Mouse (Mus musculus) forebrain, embryonic 10.5 days (tissue): ENCODE measurements around the gene Spop. TPM values are rescaled to one million over a fixed set of nuclear protein-coding genes. Genes with fewer than 3 reads are reported as not detected.
A peak's percentile ranks its signal among the peaks of the same experiment; 100 is the strongest.
"Not testable (repeated sequence)": the region's sequence is repeated elsewhere in the genome, so short reads cannot be mapped to it uniquely, and the experiment has no call there.

ENCODE experiments used
- DNase-seq: peaks from one replicate; pipeline ENCODE4 v3.0.0-alpha.2; 2017; ENCODE audit warnings: low spot score; ENCODE audit errors: extremely low spot score
- H3K27ac ChIP-seq: fragments of 300-500 bp; sonication (generic); 2 replicates; pipeline ENCODE4 v1.5.1; 2016; ENCODE audit warnings: mild to moderate bottlenecking
- H3K27me3 ChIP-seq: fragments of 300-500 bp; sonication (generic); 2 replicates; pipeline ENCODE4 v1.6.1; 2016; ENCODE audit warnings: mild to moderate bottlenecking; ENCODE audit not compliant: poor library complexity, severe bottlenecking
- H3K36me3 ChIP-seq: fragments of 300-500 bp; sonication (generic); replicated peaks from 2 replicates; pipeline ENCODE4 v1.6.1; 2016; ENCODE audit warnings: mild to moderate bottlenecking, moderate library complexity
- H3K4me1 ChIP-seq: fragments of 300-500 bp; sonication (generic); 2 replicates; pipeline ENCODE4 v1.6.1; 2016
- H3K4me3 ChIP-seq: fragments of 300-500 bp; sonication (generic); 2 replicates; pipeline ENCODE4 v1.5.1; 2016; ENCODE audit warnings: mild to moderate bottlenecking, moderate library complexity
- H3K9me3 ChIP-seq: fragments of 300-500 bp; sonication (generic); 2 replicates; pipeline ENCODE4 v1.6.1; 2016; ENCODE audit warnings: mild to moderate bottlenecking, moderate library complexity
- WGBS: fragments of 180-500 bp; shearing (Covaris S2); methylation state at CpG from one replicate; pipeline ENCODE4 v1.1.7; 2016; 5-methylcytosine and 5-hydroxymethylcytosine counted together
- polyA plus RNA-seq: library from polyadenylated mRNA; unstranded; fragments of >200 nt; fragmentation: Nextera tagmentation; extraction: Ambion mirVana; gene quantifications from 2 replicates; pipeline ENCODE4 v1.2.1, GENCODE M21; 2016

The Spop gene
- polyA plus RNA-seq, 1 experiment from 2014 or later = 142 TPM

- Histone ChIP-seq H3K9me3 (no peaks in the 10 kb centered on the region), H3K27me3 (no peaks in the 10 kb centered on the region), H3K4me3 (no peak overlapping the region), H3K4me1 (peaks cover 28% of the 10 kb centered on the region), H3K36me3 (peaks cover 45% of the 10 kb centered on the region), H3K27ac (peak overlapping the region; percentile 44; the same call in 1 of the 2 replicates)
- WGBS = 32% methylated on average over 5 of the region's 5 CpGs
- no peak for DNase-seq
Observed at GRCm38 (mm10) chr11:95393500-95393816, 20.4 kb upstream of the Spop start.

GRCm38 (mm10) chr11:95394112-95394511 is 19.8 kb upstream of the Spop start:
- DNase-seq = no peak

GRCm38 (mm10) chr11:95396548-95396947 is 17.3 kb upstream of the Spop start:
- peaks cover 15% of the 10 kb centered on the region for H3K27me3 ChIP-seq
- H3K4me1 ChIP-seq = peaks cover 28% of the 10 kb centered on the region
- DNase-seq = no peak
- H3K4me3 ChIP-seq = no peak overlapping the region
- H3K27ac ChIP-seq = no peak overlapping the region
- H3K9me3 ChIP-seq = no peaks in the 10 kb centered on the region
- H3K36me3 ChIP-seq = peaks cover 14% of the 10 kb centered on the region
- 73% methylated on average over 1 of the region's 1 CpGs for WGBS

More at GRCm38 (mm10) chr11:95394112-95394511, 19.8 kb upstream of the Spop start:
- WGBS = 71% methylated on average over 5 of the region's 5 CpGs
- H3K4me1 ChIP-seq = peaks cover 28% of the 10 kb centered on the region
- H3K9me3 ChIP-seq = no peaks in the 10 kb centered on the region
- H3K4me3 ChIP-seq = no peak overlapping the region
- H3K36me3 ChIP-seq = peaks cover 38% of the 10 kb centered on the region
- H3K27ac ChIP-seq = no peak overlapping the region
- peaks cover 1% of the 10 kb centered on the region; the same call in 1 of the 2 replicates for H3K27me3 ChIP-seq

- H3K9me3 ChIP-seq = no peaks in the 10 kb centered on the region
- no peak overlapping the region for H3K4me3 ChIP-seq
- 64% methylated on average over 14 of the region's 14 CpGs for WGBS
- peaks cover 15% of the 10 kb centered on the region for H3K27me3 ChIP-seq
- H3K27ac ChIP-seq = no peak overlapping the region
- H3K4me1 ChIP-seq = peaks cover 34% of the 10 kb centered on the region
- DNase-seq = peak; percentile 82
- H3K36me3 ChIP-seq = no peaks in the 10 kb centered on the region
Observed at GRCm38 (mm10) chr11:95397843-95398835, 15.7 kb upstream of the Spop start.

GRCm38 (mm10) chr11:95399520-95400020 is 14.3 kb upstream of the Spop start:
- Histone ChIP-seq H3K27ac (no peak overlapping the region), H3K9me3 (no peaks in the 10 kb centered on the region), H3K4me1 (peaks cover 31% of the 10 kb centered on the region), H3K27me3 (peaks cover 15% of the 10 kb centered on the region), H3K4me3 (no peak overlapping the region), H3K36me3 (no peaks in the 10 kb centered on the region)
- WGBS = 83% methylated on average over 13 of the region's 13 CpGs
- DNase-seq = no peak

- Histone ChIP-seq H3K27ac (no peak overlapping the region; the same call in 1 of the 2 replicates), H3K9me3 (no peaks in the 10 kb centered on the region), H3K27me3 (peaks cover 15% of the 10 kb centered on the region), H3K4me1 (peaks cover 31% of the 10 kb centered on the region), H3K4me3 (no peak overlapping the region), H3K36me3 (no peaks in the 10 kb centered on the region)
- WGBS = 88% methylated on average over 5 of the region's 5 CpGs
- DNase-seq = no peak
Observed at GRCm38 (mm10) chr11:95401568-95401967, 12.3 kb upstream of the Spop start.

GRCm38 (mm10) chr11:95402196-95402595 is 11.7 kb upstream of the Spop start:
- Histone ChIP-seq H3K9me3 (no peaks in the 10 kb centered on the region), H3K36me3 (no peaks in the 10 kb centered on the region), H3K4me1 (peaks cover 31% of the 10 kb centered on the region), H3K27me3 (peaks cover 15% of the 10 kb centered on the region), H3K4me3 (no peak overlapping the region), H3K27ac (peak overlapping the region; percentile 64)
- no peak for DNase-seq
- whole genome bisulfite sequencing = 17% methylated on average over 5 of the region's 5 CpGs

GRCm38 (mm10) chr11:95402658-95403101 is 11.2 kb upstream of the Spop start:
- Histone ChIP-seq H3K27ac (peak overlapping the region; percentile 63), H3K27me3 (peaks cover 15% of the 10 kb centered on the region), H3K9me3 (no peaks in the 10 kb centered on the region), H3K4me1 (peaks cover 31% of the 10 kb centered on the region), H3K4me3 (no peak overlapping the region), H3K36me3 (no peaks in the 10 kb centered on the region)
- no peak for DNase-seq
- WGBS = 26% methylated on average over 8 of the region's 8 CpGs

- no peaks in the 10 kb centered on the region for H3K9me3 ChIP-seq
- WGBS = 65% methylated on average over 16 of the region's 16 CpGs
Observed at GRCm38 (mm10) chr11:95403382-95404340, 10.2 kb upstream of the Spop start.

GRCm38 (mm10) chr11:95405771-95406170 is 8.1 kb upstream of the Spop start:
- H3K27me3 ChIP-seq = no peaks in the 10 kb centered on the region; the same call in 1 of the 2 replicates

More at GRCm38 (mm10) chr11:95403382-95404340, 10.2 kb upstream of the Spop start:
- Histone ChIP-seq H3K36me3 (no peaks in the 10 kb centered on the region), H3K27me3 (peaks cover 15% of the 10 kb centered on the region), H3K27ac (peak overlapping the region; percentile 35; the same call in 1 of the 2 replicates), H3K4me1 (peaks cover 26% of the 10 kb centered on the region), H3K4me3 (no peak overlapping the region)
- no peak for DNase-seq

GRCm38 (mm10) chr11:95406398-95406797 is 7.5 kb upstream of the Spop start:
- peaks cover 28% of the 10 kb centered on the region for H3K4me1 ChIP-seq
- 95% methylated on average over 5 of the region's 5 CpGs for WGBS
- H3K36me3 ChIP-seq, H3K27ac ChIP-seq, DNase-seq, H3K9me3 ChIP-seq, H3K4me3 ChIP-seq, H3K27me3 ChIP-seq: not testable (repeated sequence)

More at GRCm38 (mm10) chr11:95405771-95406170, 8.1 kb upstream of the Spop start:
- H3K36me3 ChIP-seq = no peaks in the 10 kb centered on the region
- peaks cover 26% of the 10 kb centered on the region for H3K4me1 ChIP-seq
- DNase-seq = no peak
- WGBS = 89% methylated on average over 4 of the region's 4 CpGs
- no peak overlapping the region for H3K4me3 ChIP-seq
- H3K27ac ChIP-seq = no peak overlapping the region
- H3K9me3 ChIP-seq = no peaks in the 10 kb centered on the region

GRCm38 (mm10) chr11:95409450-95410112 is 4.3 kb upstream of the Spop start:
- Histone ChIP-seq H3K36me3 (no peaks in the 10 kb centered on the region), H3K27ac (no peak overlapping the region), H3K27me3 (peaks cover 22% of the 10 kb centered on the region), H3K4me1 (peaks cover 12% of the 10 kb centered on the region), H3K4me3 (no peak overlapping the region), H3K9me3 (no peaks in the 10 kb centered on the region; the same call in 1 of the 2 replicates)
- WGBS = 86% methylated on average over 10 of the region's 10 CpGs
- no peak for DNase-seq
